Mouse (Mus musculus): ENCODE results near the gene Ubash3a. TPM values are rescaled to one million over a fixed set of nuclear protein-coding genes. Genes with fewer than 3 reads are reported as not detected.
A peak's percentile ranks its signal among the peaks of the same experiment; 100 is the strongest.

Gene Ubash3a
- polyA plus RNA-seq (2014; fragmentation: Nextera tagmentation; extraction: Ambion mirVana), result 0.21 and 0.49 TPM in 2 replicates

- WGBS, result 61% methylated on average over 12 of the region's 12 CpGs
- Histone ChIP-seq H3K27me3 (ENCODE audit: control insufficient read depth, insufficient read depth, low read length) (no peaks in the 10 kb centered on the region), H3K4me3 (ENCODE audit: low read depth, low read length) (no peak within 1 kb of the TSS), H3K9ac (replicated peaks; ENCODE audit: low read depth, low read length) (no peak within 1 kb of the TSS), H3K9me3 (ENCODE audit: control insufficient read depth, low read depth, low read length) (no peaks in the 10 kb centered on the region), H3K4me2 (replicated peaks; ENCODE audit: low read depth, low read length) (no peak within 1 kb of the TSS), H3K36me3 (ENCODE audit: control insufficient read depth, insufficient read depth, low read length) (no peaks in the 10 kb centered on the region), H3K4me1 (ENCODE audit: control insufficient read depth, insufficient read depth, low read length) (no peaks in the 10 kb centered on the region), H3K27ac (ENCODE audit: low read length) (no peak within 1 kb of the TSS)
- no peak for ATAC-seq (ENCODE audit: insufficient number of reproducible peaks, insufficient read depth, low FRiP score, low read depth)
These were observed at the start of gene Ubash3a for GRCm38 (mm10) chr17:31207771-31208334. Gene Ubash3a (plus strand): TSS chr17:31207873.

GRCm38 (mm10) chr17:31157921-31158320 is 49.8 kb upstream of the Ubash3a start:
- H3K9me3 ChIP-seq (ENCODE audit: control insufficient read depth, low read depth, low read length), result no peaks in the 10 kb centered on the region
- H3K9ac ChIP-seq (replicated peaks; ENCODE audit: low read depth, low read length), result no peak overlapping the region
- no peak overlapping the region for H3K4me3 ChIP-seq (ENCODE audit: low read depth, low read length)
- no peaks in the 10 kb centered on the region for H3K27me3 ChIP-seq (ENCODE audit: control insufficient read depth, insufficient read depth, low read length)
- H3K27ac ChIP-seq (ENCODE audit: low read length), result no peak overlapping the region
- H3K4me1 ChIP-seq (ENCODE audit: control insufficient read depth, insufficient read depth, low read length), result no peaks in the 10 kb centered on the region
- no peak overlapping the region for H3K4me2 ChIP-seq (replicated peaks; ENCODE audit: low read depth, low read length)
- ATAC-seq (ENCODE audit: insufficient number of reproducible peaks, insufficient read depth, low FRiP score, low read depth), result no peak
- 74% methylated on average over 6 of the region's 6 CpGs for WGBS
- no peaks in the 10 kb centered on the region for H3K36me3 ChIP-seq (ENCODE audit: control insufficient read depth, insufficient read depth, low read length)

GRCm38 (mm10) chr17:31160291-31160690 is 47.4 kb upstream of the Ubash3a start:
- Histone ChIP-seq H3K27me3 (ENCODE audit: control insufficient read depth, insufficient read depth, low read length) (no peaks in the 10 kb centered on the region), H3K4me3 (ENCODE audit: low read depth, low read length) (no peak overlapping the region), H3K9me3 (ENCODE audit: control insufficient read depth, low read depth, low read length) (no peaks in the 10 kb centered on the region), H3K9ac (replicated peaks; ENCODE audit: low read depth, low read length) (no peak overlapping the region), H3K4me1 (ENCODE audit: control insufficient read depth, insufficient read depth, low read length) (no peaks in the 10 kb centered on the region), H3K4me2 (replicated peaks; ENCODE audit: low read depth, low read length) (no peak overlapping the region), H3K27ac (ENCODE audit: low read length) (no peak overlapping the region), H3K36me3 (ENCODE audit: control insufficient read depth, insufficient read depth, low read length) (no peaks in the 10 kb centered on the region)
- no peak for ATAC-seq (ENCODE audit: insufficient number of reproducible peaks, insufficient read depth, low FRiP score, low read depth)
- 84% methylated on average over 4 of the region's 4 CpGs for WGBS

- no peaks in the 10 kb centered on the region for H3K36me3 ChIP-seq (ENCODE audit: control insufficient read depth, insufficient read depth, low read length)
- no peak for ATAC-seq (ENCODE audit: insufficient number of reproducible peaks, insufficient read depth, low FRiP score, low read depth)
- no peak overlapping the region for H3K4me3 ChIP-seq (ENCODE audit: low read depth, low read length)
- no peak overlapping the region for H3K9ac ChIP-seq (replicated peaks; ENCODE audit: low read depth, low read length)
- no peak overlapping the region for H3K27ac ChIP-seq (ENCODE audit: low read length)
- no peaks in the 10 kb centered on the region for H3K4me1 ChIP-seq (ENCODE audit: control insufficient read depth, insufficient read depth, low read length)
- no peak overlapping the region for H3K4me2 ChIP-seq (replicated peaks; ENCODE audit: low read depth, low read length)
- no peaks in the 10 kb centered on the region for H3K27me3 ChIP-seq (ENCODE audit: control insufficient read depth, insufficient read depth, low read length)
- no peaks in the 10 kb centered on the region for H3K9me3 ChIP-seq (ENCODE audit: control insufficient read depth, low read depth, low read length)
- 89% methylated on average over 12 of the region's 12 CpGs for WGBS
These were observed 45.1 kb upstream of the Ubash3a start for GRCm38 (mm10) chr17:31162607-31163006.

- no peaks in the 10 kb centered on the region for H3K36me3 ChIP-seq (ENCODE audit: control insufficient read depth, insufficient read depth, low read length)
- no peaks in the 10 kb centered on the region for H3K9me3 ChIP-seq (ENCODE audit: control insufficient read depth, low read depth, low read length)
- H3K4me3 ChIP-seq (ENCODE audit: low read depth, low read length), result no peak overlapping the region
- 68% methylated on average over 2 of the region's 2 CpGs for WGBS
- H3K27me3 ChIP-seq (ENCODE audit: control insufficient read depth, insufficient read depth, low read length), result no peaks in the 10 kb centered on the region
- 0 out of 2 replicates have a peak, but pooled peaks cover 3% of the 10 kb centered on the region for H3K4me1 ChIP-seq (ENCODE audit: control insufficient read depth, insufficient read depth, low read length)
- H3K9ac ChIP-seq (replicated peaks; ENCODE audit: low read depth, low read length), result no peak overlapping the region
- ATAC-seq (ENCODE audit: insufficient number of reproducible peaks, insufficient read depth, low FRiP score, low read depth), result no peak
- H3K27ac ChIP-seq (ENCODE audit: low read length), result no peak overlapping the region
- H3K4me2 ChIP-seq (replicated peaks; ENCODE audit: low read depth, low read length), result no peak overlapping the region
These were observed 43.9 kb upstream of the Ubash3a start for GRCm38 (mm10) chr17:31163821-31164220.

GRCm38 (mm10) chr17:31165127-31165526 is 42.5 kb upstream of the Ubash3a start, which contains the start of gene Tff1:
Gene Tff1 (minus strand): TSS chr17:31165277.
- ATAC-seq (ENCODE audit: insufficient number of reproducible peaks, insufficient read depth, low FRiP score, low read depth), result no peak
- no peak within 1 kb of the TSS for H3K4me2 ChIP-seq (replicated peaks; ENCODE audit: low read depth, low read length)
- H3K4me3 ChIP-seq (ENCODE audit: low read depth, low read length), result no peak within 1 kb of the TSS
- H3K4me1 ChIP-seq (ENCODE audit: control insufficient read depth, insufficient read depth, low read length), result 0 out of 2 replicates have a peak, but pooled peaks cover 3% of the 10 kb centered on the region
- H3K9me3 ChIP-seq (ENCODE audit: control insufficient read depth, low read depth, low read length), result no peaks in the 10 kb centered on the region
- WGBS, result 75% methylated on average over 6 of the region's 6 CpGs
- H3K36me3 ChIP-seq (ENCODE audit: control insufficient read depth, insufficient read depth, low read length), result no peaks in the 10 kb centered on the region
- H3K9ac ChIP-seq (replicated peaks; ENCODE audit: low read depth, low read length), result no peak within 1 kb of the TSS
- no peak within 1 kb of the TSS for H3K27ac ChIP-seq (ENCODE audit: low read length)
- no peaks in the 10 kb centered on the region for H3K27me3 ChIP-seq (ENCODE audit: control insufficient read depth, insufficient read depth, low read length)

GRCm38 (mm10) chr17:31169796-31170195 is 37.9 kb upstream of the Ubash3a start:
- H3K27ac ChIP-seq (ENCODE audit: low read length), result peak overlapping the region; percentile 59; the same call in 1 of the 2 replicates
- H3K4me2 ChIP-seq (replicated peaks; ENCODE audit: low read depth, low read length), result no peak overlapping the region

GRCm38 (mm10) chr17:31176321-31176720 is 31.4 kb upstream of the Ubash3a start:
- Histone ChIP-seq H3K36me3 (ENCODE audit: control insufficient read depth, insufficient read depth, low read length) (no peaks in the 10 kb centered on the region), H3K4me1 (ENCODE audit: control insufficient read depth, insufficient read depth, low read length) (no peaks in the 10 kb centered on the region), H3K4me3 (ENCODE audit: low read depth, low read length) (no peak overlapping the region), H3K9ac (replicated peaks; ENCODE audit: low read depth, low read length) (no peak overlapping the region), H3K27ac (ENCODE audit: low read length) (no peak overlapping the region), H3K4me2 (replicated peaks; ENCODE audit: low read depth, low read length) (no peak overlapping the region), H3K9me3 (ENCODE audit: control insufficient read depth, low read depth, low read length) (no peaks in the 10 kb centered on the region), H3K27me3 (ENCODE audit: control insufficient read depth, insufficient read depth, low read length) (no peaks in the 10 kb centered on the region)
- ATAC-seq (ENCODE audit: insufficient number of reproducible peaks, insufficient read depth, low FRiP score, low read depth), result no peak
- WGBS, result 93% methylated on average over 4 of the region's 4 CpGs

More at GRCm38 (mm10) chr17:31169796-31170195, 37.9 kb upstream of the Ubash3a start:
- H3K9ac ChIP-seq (replicated peaks; ENCODE audit: low read depth, low read length), result no peak overlapping the region
- no peaks in the 10 kb centered on the region for H3K9me3 ChIP-seq (ENCODE audit: control insufficient read depth, low read depth, low read length)
- no peaks in the 10 kb centered on the region for H3K36me3 ChIP-seq (ENCODE audit: control insufficient read depth, insufficient read depth, low read length)
- no peaks in the 10 kb centered on the region for H3K27me3 ChIP-seq (ENCODE audit: control insufficient read depth, insufficient read depth, low read length)
- no peak overlapping the region for H3K4me3 ChIP-seq (ENCODE audit: low read depth, low read length)
- H3K4me1 ChIP-seq (ENCODE audit: control insufficient read depth, insufficient read depth, low read length), result 0 out of 2 replicates have a peak, but pooled peaks cover 3% of the 10 kb centered on the region
- peak; percentile 89 for ATAC-seq (ENCODE audit: insufficient number of reproducible peaks, insufficient read depth, low FRiP score, low read depth)
- WGBS, result 61% methylated on average over 5 of the region's 5 CpGs

- H3K4me1 ChIP-seq (ENCODE audit: control insufficient read depth, insufficient read depth, low read length), result 0 out of 2 replicates have a peak, but pooled peaks cover 2% of the 10 kb centered on the region
- WGBS, result 84% methylated on average over 4 of the region's 4 CpGs
- no peak overlapping the region for H3K9ac ChIP-seq (replicated peaks; ENCODE audit: low read depth, low read length)
- H3K4me2 ChIP-seq (replicated peaks; ENCODE audit: low read depth, low read length), result no peak overlapping the region
- no peaks in the 10 kb centered on the region for H3K9me3 ChIP-seq (ENCODE audit: control insufficient read depth, low read depth, low read length)
- H3K36me3 ChIP-seq (ENCODE audit: control insufficient read depth, insufficient read depth, low read length), result no peaks in the 10 kb centered on the region
- no peak overlapping the region for H3K27ac ChIP-seq (ENCODE audit: low read length)
- no peak for ATAC-seq (ENCODE audit: insufficient number of reproducible peaks, insufficient read depth, low FRiP score, low read depth)
- H3K27me3 ChIP-seq (ENCODE audit: control insufficient read depth, insufficient read depth, low read length), result no peaks in the 10 kb centered on the region
- H3K4me3 ChIP-seq (ENCODE audit: low read depth, low read length), result no peak overlapping the region
These were observed 26.2 kb upstream of the Ubash3a start for GRCm38 (mm10) chr17:31181490-31181889.

Measured in stomach, embryonic 14.5 days (tissue).